Mouse (Mus musculus) liver, adult 2 months (tissue): ENCODE measurements at regions not wholly inside any gene's neighbourhood (a gene's known extent, or its start where the extent isn't known, plus 50 kb on each side); places are given as distances from the start of the nearest gene placed in this dataset.

Source experiments
- DNase-seq: peaks from one replicate; pipeline ENCODE4 v3.0.0-alpha.2; 2011; ENCODE audit warnings: low read depth, low spot score; ENCODE audit errors: extremely low read depth
- H3K27ac ChIP-seq: fragments of 200-500 bp; replicated peaks from 2 replicates; pipeline ENCODE4 v1.5.1; 2012; ENCODE audit warnings: low read depth, mild to moderate bottlenecking, control low read depth, inconsistent platforms, low read length; ENCODE audit not compliant: insufficient read depth
- H3K27me3 ChIP-seq: fragments of 200-500 bp; 2 replicates; pipeline ENCODE4 v1.6.1; 2012; ENCODE audit warnings: mild to moderate bottlenecking, moderate library complexity, low read length, inconsistent platforms; ENCODE audit not compliant: control insufficient read depth, insufficient read depth
- H3K36me3 ChIP-seq: fragments of 200-500 bp; 2 replicates; pipeline ENCODE4 v1.6.1; 2012; ENCODE audit warnings: low read length, inconsistent platforms; ENCODE audit not compliant: control insufficient read depth, insufficient read depth
- H3K4me1 ChIP-seq: fragments of 200-500 bp; 2 replicates; pipeline ENCODE4 v1.6.1; 2011; ENCODE audit warnings: low read length; ENCODE audit not compliant: control insufficient read depth, insufficient read depth
- H3K4me3 ChIP-seq: fragments of 200-500 bp; 2 replicates; pipeline ENCODE4 v1.5.1; 2011; ENCODE audit warnings: low read depth, mild to moderate bottlenecking, control low read depth, low read length, moderate library complexity; ENCODE audit not compliant: insufficient read depth
- H3K79me2 ChIP-seq: fragments of 200-500 bp; 2 replicates; pipeline ENCODE4 v1.6.1; 2012; ENCODE audit warnings: inconsistent platforms, mild to moderate bottlenecking, low read length, moderate library complexity; ENCODE audit not compliant: control insufficient read depth, insufficient read depth
- H3K9ac ChIP-seq: fragments of 200-500 bp; 2 replicates; pipeline ENCODE4 v1.6.1; 2012; ENCODE audit warnings: low read depth, mild to moderate bottlenecking, control low read depth, inconsistent platforms, low read length
- CTCF ChIP-seq: fragments of 200-500 bp; IDR thresholded peaks from 2 replicates; pipeline ENCODE4 v1.5.1; 2011; ENCODE audit warnings: low read depth, low read length, control low read depth
- POLR2A ChIP-seq: fragments of 200-500 bp; IDR thresholded peaks from 2 replicates; pipeline ENCODE4 v1.6.1; 2011; ENCODE audit warnings: low read length, control low read depth; ENCODE audit not compliant: insufficient read depth; ENCODE audit errors: extremely low read depth
- WGBS: fragments of 180-500 bp; shearing (Covaris S2); methylation state at CpG from one replicate; pipeline ENCODE4 v1.1.7; 2018; 5-methylcytosine and 5-hydroxymethylcytosine counted together

- Histone ChIP-seq H3K27me3 (no peaks in the 10 kb centered on the region; the same call in 1 of the 2 replicates), H3K4me1 (no peaks in the 10 kb centered on the region), H3K4me3 (no peak overlapping the region), H3K27ac (no peak overlapping the region), H3K9ac (no peak overlapping the region), H3K79me2 (no peaks in the 10 kb centered on the region), H3K36me3 (no peaks in the 10 kb centered on the region)
- no peak for TF ChIP-seq POLR2A
- no peak for TF ChIP-seq CTCF
- 71% methylated on average over 2 of the region's 2 CpGs for WGBS
- no peak for DNase-seq
Measured at GRCm38 (mm10) chr2:33942085-33942484, 54.3 kb upstream of the Mvb12b start.

DNA sequence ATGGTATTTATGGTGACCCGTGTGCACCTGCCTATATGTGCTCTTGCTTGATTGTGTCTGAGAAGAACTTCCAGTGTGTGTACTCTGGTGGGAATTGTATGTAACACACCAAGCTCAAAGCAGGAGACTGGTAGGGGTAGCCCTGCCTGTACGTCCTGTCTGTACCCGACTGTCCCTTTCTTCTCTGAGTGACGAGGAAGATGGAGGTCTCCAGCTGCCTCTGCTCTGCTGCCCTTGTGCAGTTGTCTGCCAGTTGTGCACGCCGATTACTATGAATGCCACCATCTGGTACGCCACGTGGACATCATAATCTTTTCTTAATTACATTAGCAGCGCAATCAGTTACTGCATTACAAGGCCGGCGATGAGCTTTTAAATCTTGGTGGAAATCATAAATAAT lies 53.6 kb upstream of the Mvb12b start:
- no peak overlapping the region for H3K9ac ChIP-seq
- 88% methylated on average over 11 of the region's 11 CpGs for WGBS
- H3K4me1 ChIP-seq = no peaks in the 10 kb centered on the region
- no peak for TF ChIP-seq POLR2A
- no peak for TF ChIP-seq CTCF
- DNase-seq = no peak
- H3K27ac ChIP-seq = no peak overlapping the region
- no peaks in the 10 kb centered on the region for H3K36me3 ChIP-seq
- no peaks in the 10 kb centered on the region for H3K79me2 ChIP-seq
- H3K4me3 ChIP-seq = no peak overlapping the region
- no peaks in the 10 kb centered on the region; the same call in 1 of the 2 replicates for H3K27me3 ChIP-seq

GRCm38 (mm10) chr2:33939836-33940235 lies 52.1 kb upstream of the Mvb12b start:
- no peaks in the 10 kb centered on the region for H3K79me2 ChIP-seq
- WGBS = 80% methylated on average over 4 of the region's 4 CpGs

More at GRCm38 (mm10) chr2:33939836-33940235, 52.1 kb upstream of the Mvb12b start:
- TF ChIP-seq POLR2A = no peak
- TF ChIP-seq CTCF = no peak
- H3K4me3 ChIP-seq = no peak overlapping the region
- no peaks in the 10 kb centered on the region; the same call in 1 of the 2 replicates for H3K27me3 ChIP-seq
- no peak for DNase-seq
- H3K27ac ChIP-seq = no peak overlapping the region
- H3K36me3 ChIP-seq = no peaks in the 10 kb centered on the region
- H3K9ac ChIP-seq = no peak overlapping the region
- no peaks in the 10 kb centered on the region for H3K4me1 ChIP-seq
